Mouse (Mus musculus): Measurements from ENCODE around the gene Glrx5. TPM values are rescaled to one million over a fixed set of nuclear protein-coding genes. Genes with fewer than 3 reads are reported as not detected.

The Glrx5 gene
- polyA plus RNA-seq, 1 experiment: 13.8 TPM

DNA sequence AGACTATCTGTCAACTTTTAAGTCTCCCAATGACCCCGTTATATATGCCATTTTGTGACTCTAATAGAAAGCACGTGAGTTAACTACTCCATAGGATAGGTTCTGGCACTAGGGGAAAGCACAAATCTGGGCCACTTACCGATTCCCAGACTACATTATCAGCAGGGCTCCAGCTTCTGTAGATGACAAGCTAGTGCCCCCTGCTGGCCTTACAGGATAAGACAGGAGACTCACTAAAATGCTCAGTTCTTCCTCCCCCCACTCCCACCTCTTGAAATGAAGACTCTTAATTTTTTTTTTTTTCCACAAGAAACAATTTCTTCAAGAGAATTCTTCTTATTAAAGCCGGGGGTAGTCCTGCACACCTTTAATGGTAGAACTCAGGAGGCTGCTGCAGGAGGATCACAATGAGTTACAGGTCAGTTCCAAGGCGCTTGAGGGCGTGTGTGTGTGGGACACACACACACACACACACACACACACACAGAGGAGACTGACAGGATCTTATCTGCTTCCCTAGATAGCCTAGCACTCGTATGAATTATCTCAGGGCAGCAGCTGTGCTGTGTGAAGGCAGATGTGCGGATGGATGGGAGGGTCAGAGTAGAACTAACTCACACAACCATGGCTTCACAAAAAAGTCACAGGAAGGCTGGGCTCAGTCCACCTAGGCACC, 7.1 kb upstream of the Glrx5 start:
- H3K27me3 ChIP-seq (ENCODE audit: control insufficient read depth, insufficient read depth, low read length): no peaks in the 10 kb centered on the region
- TF ChIP-seq CTCF (IDR thresholded peaks at IDR 0.05; ENCODE audit: control insufficient read depth, insufficient read depth, insufficient replicate concordance, low read depth, low read length) (no peak), POLR2A (IDR thresholded peaks at IDR 0.05; ENCODE audit: control insufficient read depth, low read depth, low read length) (no peak)
- H3K27ac ChIP-seq (ENCODE audit: control insufficient read depth, insufficient read depth, low read depth, low read length): no peak overlapping the region
- no peak overlapping the region for H3K4me3 ChIP-seq (ENCODE audit: control insufficient read depth, low read depth, low read length)
- no peaks in the 10 kb centered on the region; the same call in 1 of the 2 replicates for H3K4me1 ChIP-seq (ENCODE audit: control insufficient read depth, insufficient read depth, low read length)
- no peaks in the 10 kb centered on the region for H3K36me3 ChIP-seq (ENCODE audit: control insufficient read depth, insufficient read depth, low read length)

DNA sequence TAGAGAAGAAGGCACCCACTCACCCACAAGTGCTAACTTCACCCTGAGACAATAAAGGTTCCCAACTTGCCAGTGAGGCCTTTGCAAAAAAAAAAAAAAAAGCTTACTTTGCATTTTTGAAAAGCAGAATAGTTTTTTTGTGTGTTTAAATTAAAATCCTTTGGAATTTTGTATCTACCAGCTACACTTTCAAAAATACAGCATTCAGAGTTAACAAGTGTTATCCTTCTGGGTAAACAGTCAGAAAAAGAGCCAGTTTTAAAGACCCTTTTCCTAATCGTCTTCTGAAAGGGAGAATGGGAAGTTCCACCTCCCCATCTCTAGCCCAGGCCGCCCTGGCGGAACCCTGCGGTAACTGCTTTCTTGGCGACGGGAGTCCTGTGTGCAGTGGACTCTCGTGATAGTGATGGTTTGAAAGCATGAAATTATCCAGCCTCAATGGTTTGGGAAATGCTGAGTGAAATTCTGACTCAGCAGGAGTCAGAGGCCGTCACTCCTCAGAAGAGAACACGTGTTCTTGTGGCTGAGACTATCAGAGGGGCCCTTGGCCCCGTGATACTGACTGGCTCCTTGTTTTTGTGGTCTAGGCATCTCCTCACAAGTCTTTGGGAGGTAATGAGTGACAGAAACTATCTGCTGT, 6.4 kb upstream of the Glrx5 start:
- TF ChIP-seq CTCF (IDR thresholded peaks at IDR 0.05; ENCODE audit: control insufficient read depth, insufficient read depth, insufficient replicate concordance, low read depth, low read length) (no peak), POLR2A (IDR thresholded peaks at IDR 0.05; ENCODE audit: control insufficient read depth, low read depth, low read length) (no peak)
- peaks cover 4% of the 10 kb centered on the region for H3K4me1 ChIP-seq (ENCODE audit: control insufficient read depth, insufficient read depth, low read length)
- no peak overlapping the region for H3K4me3 ChIP-seq (ENCODE audit: control insufficient read depth, low read depth, low read length)
- no peaks in the 10 kb centered on the region for H3K27me3 ChIP-seq (ENCODE audit: control insufficient read depth, insufficient read depth, low read length)
- H3K36me3 ChIP-seq (ENCODE audit: control insufficient read depth, insufficient read depth, low read length): no peaks in the 10 kb centered on the region
- H3K27ac ChIP-seq (ENCODE audit: control insufficient read depth, insufficient read depth, low read depth, low read length): no peak overlapping the region

GRCm38 (mm10) chr12:105027323-105027991, 5.0 kb upstream of the Glrx5 start:
- peak; percentile 82 for TF ChIP-seq CTCF (IDR thresholded peaks at IDR 0.05; ENCODE audit: control insufficient read depth, insufficient read depth, insufficient replicate concordance, low read depth, low read length)
- no peak for TF ChIP-seq POLR2A (IDR thresholded peaks at IDR 0.05; ENCODE audit: control insufficient read depth, low read depth, low read length)
- H3K27ac ChIP-seq (ENCODE audit: control insufficient read depth, insufficient read depth, low read depth, low read length): no peak overlapping the region
- no peaks in the 10 kb centered on the region for H3K27me3 ChIP-seq (ENCODE audit: control insufficient read depth, insufficient read depth, low read length)

GRCm38 (mm10) chr12:105029890-105030289, 2.6 kb upstream of the Glrx5 start:
- H3K4me3 ChIP-seq (ENCODE audit: control insufficient read depth, low read depth, low read length): no peak overlapping the region
- no peak overlapping the region for H3K27ac ChIP-seq (ENCODE audit: control insufficient read depth, insufficient read depth, low read depth, low read length)
- TF ChIP-seq POLR2A (IDR thresholded peaks at IDR 0.05; ENCODE audit: control insufficient read depth, low read depth, low read length): no peak
- TF ChIP-seq CTCF (IDR thresholded peaks at IDR 0.05; ENCODE audit: control insufficient read depth, insufficient read depth, insufficient replicate concordance, low read depth, low read length): no peak
- peaks cover 13% of the 10 kb centered on the region for H3K4me1 ChIP-seq (ENCODE audit: control insufficient read depth, insufficient read depth, low read length)
- H3K36me3 ChIP-seq (ENCODE audit: control insufficient read depth, insufficient read depth, low read length): no peaks in the 10 kb centered on the region
- no peaks in the 10 kb centered on the region for H3K27me3 ChIP-seq (ENCODE audit: control insufficient read depth, insufficient read depth, low read length)

More at GRCm38 (mm10) chr12:105027323-105027991, 5.0 kb upstream of the Glrx5 start:
- no peak overlapping the region for H3K4me3 ChIP-seq (ENCODE audit: control insufficient read depth, low read depth, low read length)
- H3K4me1 ChIP-seq (ENCODE audit: control insufficient read depth, insufficient read depth, low read length): peaks cover 5% of the 10 kb centered on the region
- no peaks in the 10 kb centered on the region for H3K36me3 ChIP-seq (ENCODE audit: control insufficient read depth, insufficient read depth, low read length)

DNA sequence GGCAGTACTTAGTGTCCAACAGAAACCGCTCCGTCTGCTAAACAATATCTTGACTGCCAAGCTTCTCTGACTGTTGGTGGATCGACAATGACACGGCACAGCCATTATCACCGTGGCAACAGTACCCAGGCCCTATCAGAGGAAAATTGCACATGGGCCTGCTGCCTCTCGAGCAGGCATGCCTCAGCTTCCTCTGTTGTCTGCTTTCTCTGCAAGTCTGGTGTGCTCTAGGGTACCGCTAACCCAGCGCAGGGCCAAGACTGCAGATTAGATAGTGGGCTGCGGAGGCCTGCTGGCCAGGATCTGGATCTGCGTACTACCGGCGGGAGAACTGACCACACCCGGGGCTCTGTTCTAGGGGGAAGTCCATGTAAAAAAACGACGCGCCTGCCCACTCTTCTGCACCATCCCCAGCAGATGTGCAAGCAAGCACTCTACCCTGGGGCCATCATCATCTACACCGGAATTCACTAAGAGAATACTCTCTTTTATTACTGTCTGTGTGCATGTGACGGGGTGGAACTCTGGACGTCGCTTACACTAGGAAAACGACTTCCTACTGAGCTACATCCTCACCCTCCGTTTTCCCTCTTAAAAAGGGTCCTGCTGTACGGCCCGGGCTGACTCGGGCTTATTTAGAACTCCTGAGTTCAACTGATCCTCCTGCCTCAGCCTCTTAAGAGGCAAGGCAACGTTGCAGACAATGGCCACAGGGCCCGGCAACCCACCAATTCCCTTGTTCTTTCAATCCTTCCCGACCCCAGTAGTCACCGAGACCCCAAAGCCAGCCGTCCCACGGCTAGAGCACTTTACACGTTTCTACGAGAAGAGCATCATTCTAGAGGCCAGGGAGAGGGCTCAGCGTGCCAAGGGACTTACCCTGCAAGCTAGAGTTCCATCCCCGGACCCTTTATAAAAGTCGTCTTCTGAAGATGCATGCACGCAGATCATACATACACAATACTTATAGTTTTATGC, 1.1 kb upstream of the Glrx5 start:
- peaks cover 13% of the 10 kb centered on the region for H3K4me1 ChIP-seq (ENCODE audit: control insufficient read depth, insufficient read depth, low read length)
- no peaks in the 10 kb centered on the region for H3K36me3 ChIP-seq (ENCODE audit: control insufficient read depth, insufficient read depth, low read length)
- TF ChIP-seq POLR2A (IDR thresholded peaks at IDR 0.05; ENCODE audit: control insufficient read depth, low read depth, low read length) (no peak), CTCF (IDR thresholded peaks at IDR 0.05; ENCODE audit: control insufficient read depth, insufficient read depth, insufficient replicate concordance, low read depth, low read length) (no peak)
- no peaks in the 10 kb centered on the region for H3K27me3 ChIP-seq (ENCODE audit: control insufficient read depth, insufficient read depth, low read length)
- peak overlapping the region; percentile 59 for H3K27ac ChIP-seq (ENCODE audit: control insufficient read depth, insufficient read depth, low read depth, low read length)
- peak overlapping the region; percentile 92 for H3K4me3 ChIP-seq (ENCODE audit: control insufficient read depth, low read depth, low read length)

DNA sequence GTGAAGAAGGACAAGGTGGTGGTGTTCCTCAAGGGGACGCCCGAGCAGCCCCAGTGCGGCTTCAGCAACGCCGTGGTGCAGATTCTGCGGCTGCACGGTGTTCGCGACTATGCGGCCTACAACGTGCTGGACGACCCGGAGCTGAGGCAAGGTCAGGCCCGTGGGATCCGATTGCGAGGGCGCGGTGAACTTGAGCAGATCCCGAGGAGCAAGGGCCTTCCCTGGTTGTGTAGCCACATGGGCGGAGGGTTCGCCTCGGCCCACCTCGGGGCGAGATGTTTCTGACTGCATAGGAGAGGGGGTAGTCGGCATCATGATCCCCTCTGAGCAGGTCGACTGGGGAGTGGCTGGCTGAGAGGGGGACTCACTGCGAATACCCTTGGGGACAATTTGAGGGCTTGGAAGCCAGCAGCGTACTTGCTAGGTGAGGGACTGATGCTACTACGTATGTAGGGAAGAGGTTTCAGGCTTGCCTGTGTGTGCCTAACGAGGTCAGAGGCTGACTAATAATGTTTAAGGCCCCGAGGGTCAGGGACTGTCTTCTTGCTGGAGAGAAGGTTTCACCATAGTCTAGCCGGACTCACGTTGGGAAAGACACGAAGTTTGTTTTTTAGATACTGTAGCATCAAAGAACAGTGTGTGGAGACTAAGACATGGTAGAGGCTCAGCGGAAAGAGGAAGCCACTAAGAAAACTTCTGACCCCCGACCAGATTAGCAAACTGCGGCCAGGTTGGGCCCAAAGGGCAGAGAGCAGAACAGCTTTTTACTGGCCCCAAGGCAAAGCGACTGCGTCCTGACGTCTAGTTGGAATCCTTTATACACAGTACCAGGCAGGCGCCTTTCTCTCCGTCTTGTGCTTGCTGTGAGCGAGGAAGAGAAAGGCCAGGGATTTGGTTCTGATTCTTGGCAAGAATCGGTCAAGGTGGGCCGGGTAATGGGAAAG, 616 bp downstream of the Glrx5 start:
- H3K27ac ChIP-seq (ENCODE audit: control insufficient read depth, insufficient read depth, low read depth, low read length): peak overlapping the region; percentile 73
- no peaks in the 10 kb centered on the region for H3K27me3 ChIP-seq (ENCODE audit: control insufficient read depth, insufficient read depth, low read length)
- H3K4me3 ChIP-seq (ENCODE audit: control insufficient read depth, low read depth, low read length): peak overlapping the region; percentile 92
- H3K36me3 ChIP-seq (ENCODE audit: control insufficient read depth, insufficient read depth, low read length): no peaks in the 10 kb centered on the region
- peaks cover 13% of the 10 kb centered on the region for H3K4me1 ChIP-seq (ENCODE audit: control insufficient read depth, insufficient read depth, low read length)
- no peak for TF ChIP-seq POLR2A (IDR thresholded peaks at IDR 0.05; ENCODE audit: control insufficient read depth, low read depth, low read length)
- TF ChIP-seq CTCF (IDR thresholded peaks at IDR 0.05; ENCODE audit: control insufficient read depth, insufficient read depth, insufficient replicate concordance, low read depth, low read length): no peak

All from testis, adult 2 months (tissue).